In the genomic region with DNA sequence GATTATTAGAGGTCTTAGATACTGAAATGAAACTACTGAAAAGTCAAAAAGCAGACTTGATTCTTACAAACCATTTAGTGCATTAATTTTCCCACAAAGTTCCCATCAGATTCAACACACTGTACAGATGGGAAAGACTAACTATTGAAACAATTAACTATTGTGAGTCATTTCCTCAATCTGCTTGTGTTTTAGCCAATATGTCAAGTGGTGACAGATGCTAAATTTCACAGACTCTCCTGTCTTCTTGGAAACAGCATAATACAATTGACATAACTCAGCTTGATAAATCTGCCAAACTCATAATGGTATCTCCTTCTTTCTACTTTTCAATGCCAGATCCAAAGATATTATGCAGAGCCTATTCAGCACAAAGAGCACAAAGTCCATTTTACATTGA, we compare ENCODE assay signal across 18 mouse cellular contexts.
"Had no signal": no experiment of that assay in that cellular context is flagged by ENCODE, and none has a peak within 500 bp of the region (broad histone marks: within the 10 kb centered on the region; RNA-seq: fewer than 3 reads in every experiment).

No protein-coding gene starts in this region.

- DNase-seq: kidney, adult 18-20 months; kidney, postnatal 14 days; liver; liver, embryonic 13.5 days; liver, postnatal 0 days; lung, postnatal 14 days; right cerebral cortex, postnatal 4 days; spleen, adult 18-20 months; thymus, postnatal 36 days had no signal

- ATAC-seq: liver, postnatal 0 days; midbrain, embryonic 15.5 days had no signal

- H3K9me3 ChIP-seq: kidney, embryonic 15.5 days; limb, embryonic 12.5 days; liver, embryonic 13.5 days; lung, embryonic 15.5 days; megakaryocyte, embryonic 14.5 days; midbrain, embryonic 15.5 days; neural tube, embryonic 12.5 days; stomach, embryonic 15.5 days had no signal

- H3K4me1 ChIP-seq: kidney, embryonic 15.5 days; limb, embryonic 12.5 days; liver, embryonic 13.5 days; lung, embryonic 15.5 days; megakaryocyte, embryonic 14.5 days; midbrain, embryonic 15.5 days; neural tube, embryonic 12.5 days; stomach, embryonic 15.5 days had no signal

- H3K4me3 ChIP-seq: kidney, embryonic 15.5 days; limb, embryonic 12.5 days; liver, embryonic 13.5 days; lung, embryonic 15.5 days; megakaryocyte, embryonic 14.5 days; midbrain, embryonic 15.5 days; neural tube, embryonic 12.5 days; stomach, embryonic 15.5 days had no signal

- H3K36me3 ChIP-seq: kidney, embryonic 15.5 days; limb, embryonic 12.5 days; liver, embryonic 13.5 days; lung, embryonic 15.5 days; midbrain, embryonic 15.5 days; neural tube, embryonic 12.5 days; stomach, embryonic 15.5 days had no signal

- H3K27ac ChIP-seq: kidney, embryonic 15.5 days; limb, embryonic 12.5 days; liver, embryonic 13.5 days; lung, embryonic 15.5 days; macrophage; midbrain, embryonic 15.5 days; neural tube, embryonic 12.5 days; stomach, embryonic 15.5 days had no signal

- H3K4me2 ChIP-seq: kidney, embryonic 15.5 days; limb, embryonic 12.5 days; liver, embryonic 13.5 days; lung, embryonic 15.5 days; midbrain, embryonic 11.5 days; midbrain, embryonic 15.5 days; neural tube, embryonic 12.5 days; stomach, embryonic 15.5 days had no signal

- H3K9ac ChIP-seq: kidney, embryonic 15.5 days; limb, embryonic 12.5 days; liver, embryonic 13.5 days; liver, postnatal 0 days; lung, embryonic 15.5 days; midbrain, embryonic 15.5 days; neural tube, embryonic 12.5 days; stomach, embryonic 15.5 days had no signal

- H3K27me3 ChIP-seq: kidney, embryonic 15.5 days; limb, embryonic 12.5 days; liver, embryonic 13.5 days; lung, embryonic 15.5 days; megakaryocyte, embryonic 14.5 days; midbrain, embryonic 15.5 days; neural tube, embryonic 12.5 days; stomach, embryonic 15.5 days had no signal
